In the genomic region with DNA sequence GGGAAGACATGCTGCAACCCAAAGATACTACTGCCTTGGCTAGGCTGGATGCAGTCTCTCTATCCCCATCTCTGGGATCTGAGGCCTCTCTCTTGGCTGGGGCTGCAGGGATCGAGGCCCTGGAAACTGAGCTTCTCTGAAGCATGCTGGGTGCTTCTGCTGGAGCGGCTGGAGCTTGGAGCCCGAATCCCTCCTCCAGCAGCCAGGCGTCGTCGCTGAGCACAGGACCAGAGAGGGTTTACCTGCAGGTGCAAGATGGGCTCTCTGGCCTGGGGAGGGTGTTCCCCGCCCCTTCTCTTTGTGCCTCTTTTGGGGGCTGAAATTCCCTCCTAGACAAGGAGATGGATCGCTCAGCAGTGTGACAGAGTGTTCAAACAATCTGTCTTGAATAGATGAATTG, we compare ENCODE assay signal across 14 mouse cellular contexts. TPM values are rescaled to one million over a fixed set of nuclear protein-coding genes. Genes with fewer than 3 reads are reported as not detected.
DNase-seq lines count a peak whose midpoint lies in the region; ATAC-seq and TF ChIP-seq lines count a peak whose summit lies in the region.
"Had no signal": no experiment of that assay in that cellular context is flagged by ENCODE, and none has a peak within 500 bp of the region (broad histone marks: within the 10 kb centered on the region; RNA-seq: fewer than 3 reads in every experiment).

No protein-coding gene starts in this region.

- DNase-seq in embryo, embryonic 10.5 days (ENCODE audit: low spot score) = peak; percentile 39
- peak; percentile 52 for DNase-seq in hindbrain, embryonic 11.5 days (ENCODE audit: low spot score)
- DNase-seq in B cell, adult 2 months = no peak
- DNase-seq in thymus, postnatal 14 days = no peak
- no peak for DNase-seq in cerebellum, postnatal 36 days
- DNase-seq: cerebellum, adult 9-10 months; heart, adult 11 months; thymus, adult 2 months had no signal

- no peak overlapping the region for H3K9ac ChIP-seq in ES-Bruce4 (ENCODE audit: low read depth, poor library complexity, severe bottlenecking)
- H3K9ac ChIP-seq in hindbrain, embryonic 11.5 days (ENCODE audit: low read depth, low read length) = no peak overlapping the region
- peak overlapping the region; percentile 76 for H3K9ac ChIP-seq in midbrain, embryonic 16.5 days (ENCODE audit: low read depth, low read length)
- H3K9ac ChIP-seq: embryonic facial prominence, embryonic 15.5 days; liver, embryonic 12.5 days had no signal

- TF ChIP-seq CTCF in ES-Bruce4 (IDR thresholded peaks at IDR 0.05; ENCODE audit: low read depth, low read length) = peak; percentile 34

- peaks cover 14% of the 10 kb centered on the region for H3K27me3 ChIP-seq in ES-Bruce4 (ENCODE audit: control insufficient read depth, insufficient read depth, low read length, poor library complexity, severe bottlenecking)
- peaks cover 64% of the 10 kb centered on the region for H3K27me3 ChIP-seq in hindbrain, embryonic 11.5 days (ENCODE audit: control insufficient read depth, insufficient read depth, low read length)
- peaks cover 12% of the 10 kb centered on the region for H3K27me3 ChIP-seq in midbrain, embryonic 16.5 days (ENCODE audit: control insufficient read depth, insufficient read depth, low read depth, low read length)

- H3K9me3 ChIP-seq in ES-Bruce4 (replicated peaks; ENCODE audit: control insufficient read depth, insufficient read depth, low read length, poor library complexity, severe bottlenecking) = no peaks in the 10 kb centered on the region
- H3K9me3 ChIP-seq in hindbrain, embryonic 11.5 days (ENCODE audit: control insufficient read depth, low read length) = no peaks in the 10 kb centered on the region
- H3K9me3 ChIP-seq in midbrain, embryonic 16.5 days (replicated peaks; ENCODE audit: control insufficient read depth, low read length, poor library complexity, severe bottlenecking) = no peaks in the 10 kb centered on the region
- H3K9me3 ChIP-seq: embryonic facial prominence, embryonic 15.5 days; liver, embryonic 12.5 days had no signal

- no peaks in the 10 kb centered on the region for H3K36me3 ChIP-seq in ES-Bruce4 (ENCODE audit: control insufficient read depth, insufficient read depth, low read length, poor library complexity, severe bottlenecking)
- H3K36me3 ChIP-seq in hindbrain, embryonic 11.5 days (ENCODE audit: control insufficient read depth, insufficient read depth, low read length) = no peaks in the 10 kb centered on the region
- H3K36me3 ChIP-seq in midbrain, embryonic 16.5 days (ENCODE audit: control insufficient read depth, insufficient read depth, low read length) = no peaks in the 10 kb centered on the region
- H3K36me3 ChIP-seq: embryonic facial prominence, embryonic 15.5 days; liver, embryonic 12.5 days had no signal

- peak overlapping the region; percentile 86 for H3K4me2 ChIP-seq in hindbrain, embryonic 11.5 days (replicated peaks; ENCODE audit: low read depth, low read length)
- peak overlapping the region; percentile 78 for H3K4me2 ChIP-seq in midbrain, embryonic 16.5 days (ENCODE audit: low read length)
- H3K4me2 ChIP-seq: embryonic facial prominence, embryonic 15.5 days; liver, embryonic 12.5 days had no signal

- H3K27ac ChIP-seq in ES-Bruce4 (ENCODE audit: insufficient read depth, low read length) = no peak overlapping the region
- peak overlapping the region; percentile 77 for H3K27ac ChIP-seq in hindbrain, embryonic 11.5 days (ENCODE audit: low read depth, low read length)
- H3K27ac ChIP-seq in midbrain, embryonic 16.5 days (ENCODE audit: low read length) = peak overlapping the region; percentile 66
- H3K27ac ChIP-seq: embryonic facial prominence, embryonic 15.5 days; liver, embryonic 12.5 days had no signal

- 2% methylated on average over 8 of the region's 8 CpGs for WGBS in hindbrain, embryonic 11.5 days
- WGBS in midbrain, embryonic 16.5 days = 4% methylated on average over 8 of the region's 8 CpGs

- TF ChIP-seq EP300 in ES-Bruce4 (IDR thresholded peaks at IDR 0.05; ENCODE audit: insufficient read depth, low read depth, low read length) = no peak

- H3K4me1 ChIP-seq in ES-Bruce4 (ENCODE audit: control insufficient read depth, insufficient read depth, low read length) = peaks cover 9% of the 10 kb centered on the region
- H3K4me1 ChIP-seq in hindbrain, embryonic 11.5 days (replicated peaks; ENCODE audit: control insufficient read depth, insufficient read depth, low read length) = peaks cover 13% of the 10 kb centered on the region
- peaks cover 50% of the 10 kb centered on the region for H3K4me1 ChIP-seq in midbrain, embryonic 16.5 days (ENCODE audit: control insufficient read depth, insufficient read depth, low read length)
- H3K4me1 ChIP-seq: liver, embryonic 12.5 days had no signal

- H3K4me3 ChIP-seq in ES-Bruce4 (ENCODE audit: low read depth, low read length) = no peak overlapping the region
- H3K4me3 ChIP-seq in hindbrain, embryonic 11.5 days (ENCODE audit: low read depth, low read length) = peak overlapping the region; percentile 49
- H3K4me3 ChIP-seq in midbrain, embryonic 16.5 days (ENCODE audit: low read depth, low read length) = peak overlapping the region; percentile 63
- H3K4me3 ChIP-seq: embryonic facial prominence, embryonic 15.5 days; liver, embryonic 12.5 days had no signal

- no peak for TF ChIP-seq POLR2A in ES-Bruce4 (IDR thresholded peaks at IDR 0.05; ENCODE audit: insufficient read depth, low read length)

- no peak for ATAC-seq in hindbrain, embryonic 11.5 days (ENCODE audit: low FRiP score)
- ATAC-seq in midbrain, embryonic 16.5 days = no peak
- ATAC-seq: intestine, postnatal 0 days; liver, embryonic 12.5 days; lung, postnatal 0 days had no signal

RNA-seq across cellular contexts. Expression of gene Grik3, which starts 2.6 kb away (rescaled TPM):
- 10.3 and 12.5 TPM in 2 replicates for polyA plus RNA-seq in ES-Bruce4 (2011; ENCODE audit: insufficient read depth, insufficient read length, low read depth, missing spikeins)
- 2.1 and 2.9 TPM in 2 replicates for polyA plus RNA-seq in hindbrain, embryonic 11.5 days (2014; fragmentation: Nextera tagmentation; extraction: Ambion mirVana)
- 4.4 and 5.9 TPM in 2 replicates for polyA plus RNA-seq in midbrain, embryonic 16.5 days (2015; fragmentation: Nextera tagmentation; extraction: Ambion mirVana)
- polyA plus RNA-seq: liver, embryonic 12.5 days; lung, postnatal 0 days had no signal

Comparison
In these comparisons a context has a peak if more than half of its experiments do, and no peak if none do; other contexts are left out.
1. DNase-seq: peak in embryo, embryonic 10.5 days (single experiment) and hindbrain, embryonic 11.5 days (single experiment); none in B cell, adult 2 months (0 of 2), thymus, postnatal 14 days (single experiment) and cerebellum, postnatal 36 days (0 of 2).